Mouse (Mus musculus): Measurements from ENCODE around the gene Uck2.

Gene Uck2

GRCm38 (mm10) chr1:167253579-167253978 lies 31.5 kb downstream of the Uck2 start:
- in situ Hi-C loops (cut with MboI), result no loop called here

- in situ Hi-C loops (cut with MboI), result no loop called here
Measured at GRCm38 (mm10) chr1:167249881-167250280, 35.2 kb downstream of the Uck2 start.

- in situ Hi-C loops (cut with MboI), result no loop called here
Measured at GRCm38 (mm10) chr1:167249252-167249651, 35.9 kb downstream of the Uck2 start.

GRCm38 (mm10) chr1:167247886-167248285 lies 37.2 kb downstream of the Uck2 start:
- in situ Hi-C loops (cut with MboI), result no loop called here

GRCm38 (mm10) chr1:167246976-167247375 lies 38.1 kb downstream of the Uck2 start:
- in situ Hi-C loops (cut with MboI), result no loop called here

- in situ Hi-C loops (cut with MboI), result no loop called here
Measured at GRCm38 (mm10) chr1:167246275-167246674, 38.8 kb downstream of the Uck2 start.

- in situ Hi-C loops (cut with MboI), result no loop called here
Measured at GRCm38 (mm10) chr1:167245180-167245641, 39.9 kb downstream of the Uck2 start.

- in situ Hi-C loops (cut with MboI), result no loop called here
Measured at GRCm38 (mm10) chr1:167242191-167242681, 42.9 kb downstream of the Uck2 start.

- in situ Hi-C loops (cut with MboI), result no loop called here
Measured at GRCm38 (mm10) chr1:167241487-167241886, 43.6 kb downstream of the Uck2 start.

- in situ Hi-C loops (cut with MboI), result no loop called here
Measured at GRCm38 (mm10) chr1:167240361-167240760, 44.8 kb downstream of the Uck2 start.

GRCm38 (mm10) chr1:167239916-167240315 lies 45.2 kb downstream of the Uck2 start:
- in situ Hi-C loops (cut with MboI), result no loop called here

GRCm38 (mm10) chr1:167237798-167238197 lies 47.3 kb downstream of the Uck2 start:
- in situ Hi-C loops (cut with MboI), result no loop called here

GRCm38 (mm10) chr1:167236790-167237189 lies 48.3 kb downstream of the Uck2 start:
- in situ Hi-C loops (cut with MboI), result no loop called here

- in situ Hi-C loops (cut with MboI), result no loop called here
Measured at GRCm38 (mm10) chr1:167234344-167234743, 50.8 kb downstream of the Uck2 start.

- in situ Hi-C loops (cut with MboI), result no loop called here
Measured at GRCm38 (mm10) chr1:167232918-167233317, 52.2 kb downstream of the Uck2 start.

GRCm38 (mm10) chr1:167231612-167232283 lies 53.4 kb downstream of the Uck2 start:
- in situ Hi-C loops (cut with MboI), result no loop called here

- in situ Hi-C loops (cut with MboI), result no loop called here
Measured at GRCm38 (mm10) chr1:167230930-167231611, 54.0 kb downstream of the Uck2 start.

- in situ Hi-C loops (cut with MboI), result loop anchor here (25.0 kb wide), 1 partner anchor 485 kb away; no protein-coding TSS in a partner anchor
Measured at GRCm38 (mm10) chr1:167222382-167223010, 62.6 kb downstream of the Uck2 start.

GRCm38 (mm10) chr1:167220303-167221174 lies 64.6 kb downstream of the Uck2 start:
- in situ Hi-C loops (cut with MboI), result loop anchor here (25.0 kb wide), 1 partner anchor 483 kb away; no protein-coding TSS in a partner anchor

GRCm38 (mm10) chr1:167215460-167215859 lies 69.7 kb downstream of the Uck2 start:
- in situ Hi-C loops (cut with MboI), result loop anchor here (25.0 kb wide), 1 partner anchor 478 kb away; no protein-coding TSS in a partner anchor

- in situ Hi-C loops (cut with MboI), result loop anchor here (25.0 kb wide), 1 partner anchor 475 kb away; no protein-coding TSS in a partner anchor
Measured at GRCm38 (mm10) chr1:167212710-167213109, 72.4 kb downstream of the Uck2 start.

All from mature B cell (primary cell).